Mouse (Mus musculus): Measurements from ENCODE around the gene Gucy1b2. TPM values are rescaled to one million over a fixed set of nuclear protein-coding genes. Genes with fewer than 3 reads are reported as not detected.

Gucy1b2 gene
- polyA plus RNA-seq, 1 experiment from 2014 or later, result 0.17 TPM

DNA sequence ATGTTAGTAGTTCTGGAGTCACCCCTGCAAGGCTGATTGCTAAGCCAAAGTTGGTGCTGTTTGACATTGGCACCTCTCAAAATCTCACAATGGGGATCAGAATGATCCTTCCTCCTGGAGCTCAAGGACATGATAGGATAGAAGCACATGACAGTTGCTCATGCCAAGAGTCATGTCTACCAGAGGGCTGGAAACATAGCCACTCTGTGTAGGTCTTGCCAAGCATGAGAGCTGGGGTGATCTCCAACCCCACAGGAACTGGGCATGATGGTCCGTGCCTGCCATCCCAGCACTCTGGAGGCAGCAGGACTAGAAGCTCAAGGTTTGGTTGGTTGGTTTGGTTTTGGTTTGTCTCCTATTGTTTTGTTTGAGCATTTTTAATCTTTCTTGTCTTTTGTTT is 5.4 kb downstream of the Gucy1b2 start:
- no peaks in the 10 kb centered on the region for H3K27me3 ChIP-seq (replicated peaks; ENCODE audit: insufficient read depth, low read length)
- H3K4me1 ChIP-seq (ENCODE audit: insufficient read depth, low read depth, low read length), result no peaks in the 10 kb centered on the region
- no peaks in the 10 kb centered on the region for H3K36me3 ChIP-seq (ENCODE audit: insufficient read depth, low read length)
- 95% methylated on average over 1 of the region's 1 CpGs for WGBS
- no peak overlapping the region for H3K9ac ChIP-seq (replicated peaks; ENCODE audit: low read depth)
- TF ChIP-seq EP300 (IDR thresholded peaks at IDR 0.05), result no peak
- TF ChIP-seq CTCF (IDR thresholded peaks at IDR 0.05), result no peak
- ATAC-seq (no peak), DNase-seq (ENCODE audit: low spot score) (no peak)
- no peak overlapping the region for H3K4me2 ChIP-seq (replicated peaks; ENCODE audit: low read depth, low read length)
- no peaks in the 10 kb centered on the region for H3K9me3 ChIP-seq (ENCODE audit: low read length)
- H3K4me3 ChIP-seq (ENCODE audit: low read depth, low read length), result no peak overlapping the region
- H3K27ac ChIP-seq (ENCODE audit: low read length), result no peak overlapping the region

DNA sequence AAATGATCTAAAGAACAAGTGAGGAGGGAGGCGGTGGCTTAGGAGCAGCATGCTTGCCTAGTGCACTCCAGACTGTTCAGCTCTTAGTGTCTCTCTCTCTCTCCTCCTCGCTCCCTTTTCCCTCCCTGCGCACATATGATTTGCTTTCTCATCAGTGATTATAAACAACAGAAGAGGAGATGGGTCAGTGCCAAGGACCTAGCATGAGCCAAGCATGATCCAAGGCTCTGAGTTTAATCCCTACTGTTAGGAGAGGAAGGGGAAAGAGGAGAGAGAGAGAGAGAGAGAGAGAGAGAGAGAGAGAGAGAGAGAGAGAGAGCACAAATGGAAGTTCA is 8.9 kb downstream of the Gucy1b2 start:
- Histone ChIP-seq H3K36me3 (ENCODE audit: insufficient read depth, low read length) (no peaks in the 10 kb centered on the region), H3K4me1 (ENCODE audit: insufficient read depth, low read depth, low read length) (no peaks in the 10 kb centered on the region), H3K9me3 (ENCODE audit: low read length) (no peaks in the 10 kb centered on the region), H3K27ac (ENCODE audit: low read length) (no peak overlapping the region), H3K4me2 (replicated peaks; ENCODE audit: low read depth, low read length) (no peak overlapping the region), H3K27me3 (replicated peaks; ENCODE audit: insufficient read depth, low read length) (no peaks in the 10 kb centered on the region), H3K9ac (replicated peaks; ENCODE audit: low read depth) (no peak overlapping the region), H3K4me3 (ENCODE audit: low read depth, low read length) (no peak overlapping the region)
- ATAC-seq (peak; percentile 50; the same call in 1 of the 2 replicates), DNase-seq (ENCODE audit: low spot score) (peak; percentile 58)
- TF ChIP-seq CTCF (IDR thresholded peaks at IDR 0.05) (no peak), EP300 (IDR thresholded peaks at IDR 0.05) (no peak)
- 52% methylated on average over 3 of the region's 3 CpGs for WGBS

DNA sequence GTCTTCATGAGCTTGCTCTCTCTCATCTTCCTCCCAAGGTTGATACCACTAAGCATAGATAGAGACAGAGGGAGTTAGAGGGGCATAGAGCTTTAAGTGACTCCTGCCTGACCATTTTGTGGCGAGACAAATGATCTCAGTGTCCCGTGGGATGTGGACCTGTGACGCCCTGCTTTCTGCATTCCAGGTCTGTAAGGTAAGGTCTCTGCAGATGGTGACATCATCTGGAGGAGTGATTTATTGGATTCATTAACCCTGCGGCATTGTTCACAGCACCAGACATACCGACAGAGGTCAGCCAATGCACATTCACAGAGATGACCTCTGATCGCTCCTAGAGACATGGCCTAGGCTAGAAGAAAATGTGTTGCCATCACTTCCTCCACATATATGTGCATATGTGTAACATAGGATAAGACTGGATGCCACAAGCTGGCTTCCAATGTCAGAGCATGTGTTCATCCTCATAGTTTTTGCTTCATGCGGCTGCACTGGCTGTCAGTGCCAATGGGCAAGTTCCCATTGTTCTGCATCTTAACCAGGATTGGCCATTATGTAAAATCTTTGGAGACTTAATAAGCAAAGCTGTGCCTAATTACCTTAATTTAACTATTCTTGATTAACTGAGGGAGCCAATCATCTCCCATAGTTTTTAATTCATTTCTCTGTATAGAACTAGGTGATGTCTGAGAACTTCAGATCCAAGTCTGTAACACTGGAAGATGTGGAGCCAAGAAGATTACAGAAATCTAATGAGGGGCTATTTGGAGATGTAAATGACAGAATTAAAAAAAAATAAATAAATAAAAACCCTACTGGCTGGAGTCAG is 9.5 kb downstream of the Gucy1b2 start:
- no peaks in the 10 kb centered on the region for H3K36me3 ChIP-seq (ENCODE audit: insufficient read depth, low read length)
- H3K4me3 ChIP-seq (ENCODE audit: low read depth, low read length), result no peak overlapping the region
- ATAC-seq, result no peak
- no peaks in the 10 kb centered on the region for H3K27me3 ChIP-seq (replicated peaks; ENCODE audit: insufficient read depth, low read length)
- H3K9me3 ChIP-seq (ENCODE audit: low read length), result no peaks in the 10 kb centered on the region
- TF ChIP-seq CTCF (IDR thresholded peaks at IDR 0.05) (no peak), EP300 (IDR thresholded peaks at IDR 0.05) (no peak)
- H3K4me1 ChIP-seq (ENCODE audit: insufficient read depth, low read depth, low read length), result no peaks in the 10 kb centered on the region
- no peak overlapping the region for H3K4me2 ChIP-seq (replicated peaks; ENCODE audit: low read depth, low read length)
- no peak overlapping the region for H3K9ac ChIP-seq (replicated peaks; ENCODE audit: low read depth)
- WGBS, result 68% methylated on average over 7 of the region's 7 CpGs
- no peak for DNase-seq (ENCODE audit: low spot score)
- no peak overlapping the region for H3K27ac ChIP-seq (ENCODE audit: low read length)

DNA sequence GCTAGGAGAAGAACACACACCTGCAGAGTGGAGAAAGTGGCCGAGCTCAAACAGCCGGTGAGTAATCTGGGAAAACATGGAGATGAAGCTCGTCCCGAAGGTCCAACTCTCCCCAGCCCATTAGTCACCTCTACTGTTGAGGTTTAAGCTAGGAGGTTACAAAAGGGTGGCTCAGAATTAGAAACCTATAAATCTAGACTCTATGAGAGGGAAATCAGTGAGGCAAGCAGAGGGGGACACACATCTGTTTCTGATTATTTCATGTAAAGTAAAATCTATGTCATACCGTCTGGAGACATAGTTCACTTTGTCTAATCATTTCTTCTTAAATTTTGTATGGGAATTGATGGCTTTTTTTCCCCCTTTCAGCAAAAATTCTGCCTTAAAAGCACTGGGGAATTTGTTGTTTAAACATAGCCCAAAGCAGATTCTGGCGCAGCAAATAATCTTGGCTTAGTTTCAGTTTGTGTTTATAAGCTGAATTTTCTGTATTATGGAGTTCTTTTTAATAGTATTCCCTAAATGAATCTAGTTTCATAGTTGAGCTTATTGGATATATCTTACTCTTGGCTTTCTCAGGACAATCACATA is 12.2 kb downstream of the Gucy1b2 start:
- ATAC-seq (no peak), DNase-seq (ENCODE audit: low spot score) (no peak)
- Histone ChIP-seq H3K4me2 (replicated peaks; ENCODE audit: low read depth, low read length) (no peak overlapping the region), H3K27ac (ENCODE audit: low read length) (no peak overlapping the region), H3K4me1 (ENCODE audit: insufficient read depth, low read depth, low read length) (no peaks in the 10 kb centered on the region), H3K9ac (replicated peaks; ENCODE audit: low read depth) (no peak overlapping the region), H3K9me3 (ENCODE audit: low read length) (no peaks in the 10 kb centered on the region), H3K36me3 (ENCODE audit: insufficient read depth, low read length) (no peaks in the 10 kb centered on the region), H3K4me3 (ENCODE audit: low read depth, low read length) (no peak overlapping the region), H3K27me3 (replicated peaks; ENCODE audit: insufficient read depth, low read length) (no peaks in the 10 kb centered on the region)
- 56% methylated on average over 6 of the region's 6 CpGs for WGBS
- TF ChIP-seq CTCF (IDR thresholded peaks at IDR 0.05) (no peak), EP300 (IDR thresholded peaks at IDR 0.05) (no peak)

DNA sequence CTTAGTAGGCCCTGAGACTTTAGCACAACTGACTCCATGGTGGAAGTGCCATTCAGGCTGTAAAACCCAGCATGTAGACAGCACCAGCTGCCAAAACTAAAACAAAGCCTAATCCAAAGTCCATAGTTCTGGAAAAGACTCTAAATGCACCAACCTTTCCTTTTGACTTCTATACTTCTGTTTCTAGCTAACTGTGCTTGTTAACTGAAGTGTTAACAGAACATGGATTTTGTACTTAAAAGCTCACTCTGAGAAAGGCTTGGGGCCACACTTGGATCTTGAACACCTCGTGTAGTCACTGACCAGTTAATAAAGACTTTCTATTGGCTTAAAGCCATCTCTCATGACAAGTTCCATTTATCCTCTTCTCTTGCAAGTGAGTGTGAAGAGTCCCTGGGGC is 13.1 kb downstream of the Gucy1b2 start:
- Histone ChIP-seq H3K27me3 (replicated peaks; ENCODE audit: insufficient read depth, low read length) (no peaks in the 10 kb centered on the region), H3K27ac (ENCODE audit: low read length) (no peak overlapping the region), H3K4me1 (ENCODE audit: insufficient read depth, low read depth, low read length) (no peaks in the 10 kb centered on the region), H3K4me2 (replicated peaks; ENCODE audit: low read depth, low read length) (no peak overlapping the region), H3K4me3 (ENCODE audit: low read depth, low read length) (no peak overlapping the region), H3K9me3 (ENCODE audit: low read length) (no peaks in the 10 kb centered on the region), H3K9ac (replicated peaks; ENCODE audit: low read depth) (no peak overlapping the region), H3K36me3 (ENCODE audit: insufficient read depth, low read length) (no peaks in the 10 kb centered on the region)
- 44% methylated on average over 1 of the region's 1 CpGs for WGBS
- TF ChIP-seq CTCF (IDR thresholded peaks at IDR 0.05), result no peak
- TF ChIP-seq EP300 (IDR thresholded peaks at IDR 0.05), result no peak
- DNase-seq (ENCODE audit: low spot score) (no peak), ATAC-seq (no peak)

DNA sequence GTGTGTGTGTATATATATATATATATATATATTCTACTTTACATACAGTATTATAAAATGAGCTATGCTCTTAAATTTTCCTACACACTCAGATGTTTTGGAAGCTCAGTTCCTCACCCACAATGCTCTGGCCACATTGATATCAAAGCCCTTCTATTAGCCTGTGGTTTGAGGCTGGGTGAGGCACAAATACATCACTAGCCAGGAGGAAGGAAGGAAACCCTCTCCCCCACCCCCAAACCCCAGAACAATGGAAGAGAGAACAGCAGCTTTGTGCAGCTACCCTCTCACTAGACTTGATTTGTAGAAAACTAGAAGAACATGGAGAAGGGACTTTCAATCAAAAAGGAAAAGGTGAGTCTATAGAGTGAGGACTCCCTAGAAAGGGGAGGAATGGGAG is 16.1 kb downstream of the Gucy1b2 start:
- Histone ChIP-seq H3K4me3 (ENCODE audit: low read depth, low read length) (no peak overlapping the region), H3K27me3 (replicated peaks; ENCODE audit: insufficient read depth, low read length) (no peaks in the 10 kb centered on the region), H3K36me3 (ENCODE audit: insufficient read depth, low read length) (no peaks in the 10 kb centered on the region), H3K4me1 (ENCODE audit: insufficient read depth, low read depth, low read length) (no peaks in the 10 kb centered on the region), H3K9ac (replicated peaks; ENCODE audit: low read depth) (no peak overlapping the region), H3K27ac (ENCODE audit: low read length) (no peak overlapping the region), H3K9me3 (ENCODE audit: low read length) (no peaks in the 10 kb centered on the region), H3K4me2 (replicated peaks; ENCODE audit: low read depth, low read length) (no peak overlapping the region)
- TF ChIP-seq EP300 (IDR thresholded peaks at IDR 0.05) (no peak), CTCF (IDR thresholded peaks at IDR 0.05) (no peak)
- ATAC-seq (peak; percentile 57; the same call in 1 of the 2 replicates), DNase-seq (ENCODE audit: low spot score) (no peak)

All from lung, postnatal 0 days (tissue).